Mouse (Mus musculus) Muller cell, postnatal 12 days (primary cell): ENCODE measurements around the gene Hps1.

ENCODE experiments used
- DNase-seq: peaks from one replicate; pipeline ENCODE4 v3.0.0-alpha.2; 2015; ENCODE audit errors: inconsistent ontology term

The Hps1 gene

GRCm38 (mm10) chr19:42718101-42718500 is 61.7 kb downstream of the Hps1 start:
- DNase-seq, result no peak

- DNase-seq, result no peak
These were observed 62.1 kb downstream of the Hps1 start for GRCm38 (mm10) chr19:42717668-42718067.

- no peak for DNase-seq
These were observed 63.3 kb downstream of the Hps1 start for GRCm38 (mm10) chr19:42716507-42716906.

GRCm38 (mm10) chr19:42713770-42714169 is 66.0 kb downstream of the Hps1 start:
- DNase-seq, result no peak
